Mouse (Mus musculus) olfactory bulb, adult 2 months (tissue): ENCODE measurements around the gene Adgrg1.

Experiments
- CTCF ChIP-seq: fragments of 200-500 bp; IDR thresholded peaks from 2 replicates; pipeline ENCODE4 v1.5.1; 2012; ENCODE audit warnings: low read depth, mild to moderate bottlenecking, low read length, moderate library complexity; ENCODE audit not compliant: insufficient read depth
- POLR2A ChIP-seq: fragments of 200-500 bp; IDR thresholded peaks from 2 replicates; pipeline ENCODE4 v1.6.1; 2012; ENCODE audit warnings: mild to moderate bottlenecking, low read depth, low read length, moderate library complexity; ENCODE audit not compliant: insufficient read depth

- TF ChIP-seq POLR2A, result no peak
- no peak for TF ChIP-seq CTCF
These were observed 765 bp upstream of the Adgrg1 start for GRCm38 (mm10) chr8:94973786-94974185.
